Mouse (Mus musculus) limb, embryonic 11.5 days (tissue): ENCODE data around the gene Trmt10c. TPM values are rescaled to one million over a fixed set of nuclear protein-coding genes. Genes with fewer than 3 reads are reported as not detected.

Experiments used
- ATAC-seq: fragments of 200-750 bp; cut with Nextera tagmentation; 2 replicates; pipeline ENCODE4 v1.8.0; 2017; ENCODE audit warnings: low read depth; ENCODE audit not compliant: insufficient number of reproducible peaks, low FRiP score, low TSS enrichment
- DNase-seq: peaks from one replicate; pipeline ENCODE4 v3.0.0-alpha.2; 2015; ENCODE audit warnings: low spot score
- H3K27ac ChIP-seq: fragments of 300-500 bp; sonication (generic); replicated peaks from 2 replicates; pipeline ENCODE4 v1.5.1; 2014; ENCODE audit warnings: low read depth, mild to moderate bottlenecking, low read length
- H3K27me3 ChIP-seq: fragments of 300-500 bp; sonication (generic); 2 replicates; pipeline ENCODE4 v1.6.1; 2014; ENCODE audit warnings: mild to moderate bottlenecking, low read length, mixed read lengths; ENCODE audit not compliant: control insufficient read depth, insufficient read depth
- H3K36me3 ChIP-seq: fragments of 300-500 bp; sonication (generic); 2 replicates; pipeline ENCODE4 v1.6.1; 2014; ENCODE audit warnings: mild to moderate bottlenecking, low read length, moderate library complexity, mixed read lengths; ENCODE audit not compliant: control insufficient read depth, insufficient read depth
- H3K4me1 ChIP-seq: fragments of 300-500 bp; sonication (generic); 2 replicates; pipeline ENCODE4 v1.6.1; 2014; ENCODE audit warnings: low read length, mixed read lengths; ENCODE audit not compliant: control insufficient read depth, insufficient read depth
- H3K4me2 ChIP-seq: fragments of 300-500 bp; sonication (generic); 2 replicates; pipeline ENCODE4 v1.6.1; 2014; ENCODE audit warnings: low read depth, mild to moderate bottlenecking, moderate library complexity; ENCODE audit not compliant: severe bottlenecking
- H3K4me3 ChIP-seq: fragments of 300-500 bp; sonication (generic); 2 replicates; pipeline ENCODE4 v1.5.1; 2014; ENCODE audit warnings: low read depth, low read length
- H3K9ac ChIP-seq: fragments of 300-500 bp; sonication (generic); 2 replicates; pipeline ENCODE4 v1.6.1; 2014; ENCODE audit warnings: mild to moderate bottlenecking, low read length
- H3K9me3 ChIP-seq: fragments of 300-500 bp; sonication (generic); 2 replicates; pipeline ENCODE4 v1.6.1; 2016; ENCODE audit warnings: low read length; ENCODE audit not compliant: control insufficient read depth
- WGBS: fragments of 180-500 bp; shearing (Covaris S2); extraction: QIAGEN DNeasy Blood & Tissue Kit; methylation state at CpG from one replicate; pipeline ENCODE4 v1.1.7; 2014; 5-methylcytosine and 5-hydroxymethylcytosine counted together
- polyA plus RNA-seq: library from polyadenylated mRNA; unstranded; fragments of >200 nt; fragmentation: Nextera tagmentation; extraction: Ambion mirVana; gene quantifications from 2 replicates; pipeline ENCODE4 v1.2.1, GENCODE M21; 2014

Trmt10c gene
- 35.3 and 35.7 TPM in 2 replicates for polyA plus RNA-seq

GRCm38 (mm10) chr16:56037138-56038010, at the start of gene Trmt10c:
Gene Trmt10c, minus strand, starts transcription at chr16:56037819.
- Histone ChIP-seq H3K27ac (peak within 1 kb of the TSS; percentile 75), H3K9me3 (no peaks in the 10 kb centered on the region), H3K4me2 (peak within 1 kb of the TSS; percentile 62), H3K4me3 (peak within 1 kb of the TSS; percentile 82), H3K9ac (peak within 1 kb of the TSS; percentile 85), H3K36me3 (peaks cover 5% of the 10 kb centered on the region), H3K27me3 (no peaks in the 10 kb centered on the region), H3K4me1 (peaks cover 4% of the 10 kb centered on the region; the same call in 1 of the 2 replicates)
- under 1% methylated on average over 63 of the region's 63 CpGs for WGBS
- ATAC-seq (peak; percentile 99), DNase-seq (peak; percentile 96)

GRCm38 (mm10) chr16:56086336-56086735, 48.7 kb upstream of the Trmt10c start:
- 100% methylated on average over 2 of the region's 2 CpGs for WGBS
- H3K9me3 ChIP-seq: no peaks in the 10 kb centered on the region
- H3K36me3 ChIP-seq: no peaks in the 10 kb centered on the region
- H3K27ac ChIP-seq: no peak overlapping the region
- no peaks in the 10 kb centered on the region for H3K4me1 ChIP-seq
- no peak for ATAC-seq
- H3K4me2 ChIP-seq: no peak overlapping the region
- H3K9ac ChIP-seq: no peak overlapping the region
- H3K27me3 ChIP-seq: no peaks in the 10 kb centered on the region
- peak; percentile 0 for DNase-seq
- no peak overlapping the region for H3K4me3 ChIP-seq

DNA sequence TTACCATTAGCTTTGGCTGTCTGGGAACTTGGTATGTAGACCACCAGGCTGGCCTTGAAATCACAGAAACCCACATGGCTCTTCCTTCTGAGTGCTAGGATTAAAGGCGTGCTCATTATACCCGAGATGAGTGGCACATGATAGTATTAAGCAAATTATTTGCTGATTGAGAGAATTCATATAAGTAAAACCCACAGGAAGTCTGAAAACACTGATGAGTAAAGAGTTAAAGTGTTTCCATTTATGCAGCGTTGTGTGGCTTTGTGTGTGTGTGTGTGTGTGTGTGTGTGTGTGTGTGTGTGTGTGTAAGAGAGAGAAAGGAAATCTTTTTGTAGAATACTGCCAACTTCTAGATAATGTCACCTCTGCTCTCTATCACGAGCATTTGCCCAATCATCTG, 44.1 kb upstream of the Trmt10c start:
- no peak overlapping the region for H3K9ac ChIP-seq
- DNase-seq (peak; percentile 6), ATAC-seq (no peak)
- no peak overlapping the region for H3K4me3 ChIP-seq
- WGBS: 90% methylated on average over 4 of the region's 4 CpGs
- no peak overlapping the region for H3K4me2 ChIP-seq
- H3K4me1 ChIP-seq: no peaks in the 10 kb centered on the region; the same call in 1 of the 2 replicates
- no peaks in the 10 kb centered on the region for H3K9me3 ChIP-seq
- no peaks in the 10 kb centered on the region for H3K27me3 ChIP-seq
- no peak overlapping the region for H3K27ac ChIP-seq
- no peaks in the 10 kb centered on the region for H3K36me3 ChIP-seq

DNA sequence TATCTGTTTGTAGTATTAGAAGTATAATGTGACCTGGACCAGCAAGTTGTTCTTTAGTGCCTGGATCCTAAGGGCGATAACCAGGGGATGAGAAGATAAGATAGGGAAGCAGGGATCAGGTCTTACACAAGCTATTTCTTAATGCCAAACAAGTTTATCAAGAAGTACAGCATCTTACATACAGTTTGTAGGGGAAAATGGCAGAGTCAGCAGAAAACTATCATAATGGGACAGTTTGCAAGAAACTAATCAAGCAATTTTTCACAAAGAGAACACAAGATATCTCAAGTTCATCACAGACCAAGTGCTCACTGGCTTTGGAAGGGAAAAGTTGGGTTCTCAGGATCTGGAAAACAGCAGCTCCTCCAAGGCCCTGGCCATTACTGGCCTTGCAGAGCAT, 41.8 kb upstream of the Trmt10c start:
- Histone ChIP-seq H3K4me3 (no peak overlapping the region), H3K36me3 (no peaks in the 10 kb centered on the region), H3K4me2 (no peak overlapping the region), H3K4me1 (no peaks in the 10 kb centered on the region; the same call in 1 of the 2 replicates), H3K27me3 (no peaks in the 10 kb centered on the region), H3K9me3 (no peaks in the 10 kb centered on the region), H3K27ac (no peak overlapping the region), H3K9ac (no peak overlapping the region)
- no peak for ATAC-seq
- 97% methylated on average over 1 of the region's 1 CpGs for WGBS
- no peak for DNase-seq

- WGBS: 14% methylated on average over 11 of the region's 11 CpGs
- no peak for ATAC-seq
Measured at GRCm38 (mm10) chr16:56076121-56076869, 38.7 kb upstream of the Trmt10c start.

GRCm38 (mm10) chr16:56075222-56076111, 37.8 kb upstream of the Trmt10c start:
- WGBS: under 1% methylated on average over 44 of the region's 66 CpGs
- Histone ChIP-seq H3K9ac (peak overlapping the region; percentile 76), H3K9me3 (no peaks in the 10 kb centered on the region), H3K27ac (peak overlapping the region; percentile 72), H3K36me3 (no peaks in the 10 kb centered on the region), H3K4me1 (no peaks in the 10 kb centered on the region; the same call in 1 of the 2 replicates), H3K4me3 (peak overlapping the region; percentile 80), H3K4me2 (peak overlapping the region; percentile 45), H3K27me3 (no peaks in the 10 kb centered on the region)
- DNase-seq: peak; percentile 91
- peak; percentile 89 for ATAC-seq

More at GRCm38 (mm10) chr16:56076121-56076869, 38.7 kb upstream of the Trmt10c start:
- Histone ChIP-seq H3K4me1 (no peaks in the 10 kb centered on the region; the same call in 1 of the 2 replicates), H3K4me3 (peak overlapping the region; percentile 80), H3K27me3 (no peaks in the 10 kb centered on the region), H3K4me2 (peak overlapping the region; percentile 45), H3K9me3 (no peaks in the 10 kb centered on the region), H3K9ac (peak overlapping the region; percentile 76), H3K27ac (no peak overlapping the region; the same call in 1 of the 2 replicates), H3K36me3 (no peaks in the 10 kb centered on the region)
- no peak for DNase-seq

GRCm38 (mm10) chr16:56074565-56074964, 36.9 kb upstream of the Trmt10c start:
- no peaks in the 10 kb centered on the region for H3K36me3 ChIP-seq
- H3K9ac ChIP-seq: no peak overlapping the region
- no peaks in the 10 kb centered on the region for H3K27me3 ChIP-seq
- H3K4me3 ChIP-seq: no peak overlapping the region
- no peak for ATAC-seq
- no peaks in the 10 kb centered on the region for H3K9me3 ChIP-seq
- no peak for DNase-seq
- no peak overlapping the region; the same call in 1 of the 2 replicates for H3K27ac ChIP-seq
- H3K4me1 ChIP-seq: no peaks in the 10 kb centered on the region; the same call in 1 of the 2 replicates
- H3K4me2 ChIP-seq: no peak overlapping the region
- WGBS: 73% methylated on average over 5 of the region's 5 CpGs
